Mouse (Mus musculus): ENCODE results near the gene M1ap.

GRCm38 (mm10) chr6:82997511-82998102, 50.9 kb downstream of the M1ap start:
- TF ChIP-seq POLR2A (IDR thresholded peaks at IDR 0.05; ENCODE audit: extremely low read depth, insufficient read depth, low read length) (no peak), CTCF (IDR thresholded peaks at IDR 0.05; ENCODE audit: low read depth, low read length) (no peak)
